Mouse (Mus musculus): ENCODE data around the gene Smarcd1. TPM values are rescaled to one million over a fixed set of nuclear protein-coding genes. Genes with fewer than 3 reads are reported as not detected.
A peak's percentile ranks its signal among the peaks of the same experiment; 100 is the strongest.

Gene Smarcd1
- polyA plus RNA-seq, 1 experiment from 2014 or later = 141 TPM

GRCm38 (mm10) chr15:99669392-99669791 lies 32.5 kb upstream of the Smarcd1 start:
- Histone ChIP-seq H3K36me3 (no peaks in the 10 kb centered on the region), H3K4me3 (peak overlapping the region; percentile 54; the same call in 1 of the 2 replicates), H3K27ac (replicated peaks) (peak overlapping the region; percentile 73), H3K9ac (replicated peaks) (no peak overlapping the region), H3K4me1 (peaks cover 55% of the 10 kb centered on the region), H3K4me2 (replicated peaks) (peak overlapping the region; percentile 88), H3K9me3 (no peaks in the 10 kb centered on the region), H3K27me3 (peaks cover 60% of the 10 kb centered on the region)
- no peak for ATAC-seq (ENCODE audit: low FRiP score, low read depth)
- WGBS = 17% methylated on average over 1 of the region's 1 CpGs

GRCm38 (mm10) chr15:99670154-99670821 lies 31.6 kb upstream of the Smarcd1 start, which contains the start of gene Asic1:
Gene Asic1 (plus strand): TSS chr15:99670368.
- under 1% methylated on average over 65 of the region's 74 CpGs for WGBS
- peaks cover 46% of the 10 kb centered on the region for H3K4me1 ChIP-seq
- ATAC-seq (ENCODE audit: low FRiP score, low read depth) = peak; percentile 72

GRCm38 (mm10) chr15:99670964-99671670 lies 30.8 kb upstream of the Smarcd1 start:
- peak; percentile 35; the same call in 1 of the 2 replicates for ATAC-seq (ENCODE audit: low FRiP score, low read depth)
- peak overlapping the region; percentile 88 for H3K4me2 ChIP-seq (replicated peaks)
- WGBS = 46% methylated on average over 4 of the region's 17 CpGs
- peak overlapping the region; percentile 90 for H3K9ac ChIP-seq (replicated peaks)
- peak overlapping the region; percentile 54 for H3K4me3 ChIP-seq
- H3K27me3 ChIP-seq = peaks cover 51% of the 10 kb centered on the region
- H3K9me3 ChIP-seq = no peaks in the 10 kb centered on the region
- H3K4me1 ChIP-seq = peaks cover 41% of the 10 kb centered on the region
- H3K27ac ChIP-seq (replicated peaks) = peak overlapping the region; percentile 73
- no peaks in the 10 kb centered on the region for H3K36me3 ChIP-seq

More at GRCm38 (mm10) chr15:99670154-99670821, 31.6 kb upstream of the Smarcd1 start, which contains the start of gene Asic1:
- Histone ChIP-seq H3K9me3 (no peaks in the 10 kb centered on the region), H3K27ac (replicated peaks) (peak within 1 kb of the TSS; percentile 73), H3K27me3 (peaks cover 60% of the 10 kb centered on the region), H3K4me3 (peak within 1 kb of the TSS; percentile 54), H3K4me2 (replicated peaks) (peak within 1 kb of the TSS; percentile 88), H3K9ac (replicated peaks) (peak within 1 kb of the TSS; percentile 90), H3K36me3 (no peaks in the 10 kb centered on the region)

- Histone ChIP-seq H3K36me3 (no peaks in the 10 kb centered on the region), H3K4me2 (replicated peaks) (peak overlapping the region; percentile 88), H3K9ac (replicated peaks) (peak overlapping the region; percentile 90; the same call in 1 of the 2 replicates), H3K4me1 (peaks cover 39% of the 10 kb centered on the region), H3K9me3 (no peaks in the 10 kb centered on the region), H3K27ac (replicated peaks) (no peak overlapping the region), H3K4me3 (peak overlapping the region; percentile 54), H3K27me3 (peaks cover 45% of the 10 kb centered on the region)
- no peak for ATAC-seq (ENCODE audit: low FRiP score, low read depth)
- 82% methylated on average over 14 of the region's 14 CpGs for WGBS
Measured at GRCm38 (mm10) chr15:99671783-99672182, 30.1 kb upstream of the Smarcd1 start.

GRCm38 (mm10) chr15:99674866-99675265 lies 27.1 kb upstream of the Smarcd1 start:
- ATAC-seq (ENCODE audit: low FRiP score, low read depth) = no peak
- Histone ChIP-seq H3K9me3 (no peaks in the 10 kb centered on the region), H3K4me1 (peaks cover 48% of the 10 kb centered on the region), H3K9ac (replicated peaks) (no peak overlapping the region), H3K36me3 (no peaks in the 10 kb centered on the region), H3K27me3 (peaks cover 35% of the 10 kb centered on the region), H3K4me3 (no peak overlapping the region), H3K27ac (replicated peaks) (no peak overlapping the region), H3K4me2 (replicated peaks) (peak overlapping the region; percentile 15)
- WGBS = 77% methylated on average over 3 of the region's 3 CpGs

GRCm38 (mm10) chr15:99677089-99677488 lies 24.8 kb upstream of the Smarcd1 start:
- Histone ChIP-seq H3K9me3 (no peaks in the 10 kb centered on the region), H3K4me2 (replicated peaks) (peak overlapping the region; percentile 27), H3K4me1 (peaks cover 34% of the 10 kb centered on the region), H3K27ac (replicated peaks) (peak overlapping the region; percentile 77), H3K9ac (replicated peaks) (peak overlapping the region; percentile 16; the same call in 1 of the 2 replicates), H3K4me3 (no peak overlapping the region), H3K36me3 (no peaks in the 10 kb centered on the region), H3K27me3 (peaks cover 16% of the 10 kb centered on the region)
- ATAC-seq (ENCODE audit: low FRiP score, low read depth) = peak; percentile 76
- WGBS = 18% methylated on average over 8 of the region's 8 CpGs

GRCm38 (mm10) chr15:99678063-99678800 lies 23.7 kb upstream of the Smarcd1 start:
- Histone ChIP-seq H3K27ac (replicated peaks) (no peak overlapping the region), H3K9me3 (no peaks in the 10 kb centered on the region), H3K4me3 (no peak overlapping the region), H3K36me3 (no peaks in the 10 kb centered on the region), H3K4me2 (replicated peaks) (no peak overlapping the region), H3K4me1 (peaks cover 34% of the 10 kb centered on the region), H3K27me3 (peaks cover 6% of the 10 kb centered on the region), H3K9ac (replicated peaks) (no peak overlapping the region)
- 14% methylated on average over 13 of the region's 13 CpGs for WGBS
- ATAC-seq (ENCODE audit: low FRiP score, low read depth) = peak; percentile 54; the same call in 1 of the 2 replicates

- no peak for ATAC-seq (ENCODE audit: low FRiP score, low read depth)
- Histone ChIP-seq H3K4me2 (replicated peaks) (no peak overlapping the region), H3K9ac (replicated peaks) (peak overlapping the region; percentile 11; the same call in 1 of the 2 replicates), H3K36me3 (no peaks in the 10 kb centered on the region), H3K27ac (replicated peaks) (no peak overlapping the region), H3K4me3 (no peak overlapping the region), H3K4me1 (peaks cover 30% of the 10 kb centered on the region), H3K9me3 (no peaks in the 10 kb centered on the region), H3K27me3 (0 out of 2 replicates have a peak, but pooled peaks cover 2% of the 10 kb centered on the region)
- WGBS = 66% methylated on average over 7 of the region's 7 CpGs
Measured at GRCm38 (mm10) chr15:99679008-99679407, 22.9 kb upstream of the Smarcd1 start.

- 95% methylated on average over 7 of the region's 7 CpGs for WGBS
Measured at GRCm38 (mm10) chr15:99682880-99683279, 19.0 kb upstream of the Smarcd1 start.

GRCm38 (mm10) chr15:99684156-99684555 lies 17.8 kb upstream of the Smarcd1 start:
- no peak overlapping the region for H3K9ac ChIP-seq (replicated peaks)
- 95% methylated on average over 5 of the region's 5 CpGs for WGBS
- no peaks in the 10 kb centered on the region for H3K27me3 ChIP-seq
- peaks cover 5% of the 10 kb centered on the region; the same call in 1 of the 2 replicates for H3K4me1 ChIP-seq
- no peak for ATAC-seq (ENCODE audit: low FRiP score, low read depth)
- H3K36me3 ChIP-seq = no peaks in the 10 kb centered on the region
- no peak overlapping the region for H3K4me2 ChIP-seq (replicated peaks)
- H3K4me3 ChIP-seq = no peak overlapping the region
- no peak overlapping the region for H3K27ac ChIP-seq (replicated peaks)
- H3K9me3 ChIP-seq = no peaks in the 10 kb centered on the region

More at GRCm38 (mm10) chr15:99682880-99683279, 19.0 kb upstream of the Smarcd1 start:
- no peak overlapping the region for H3K9ac ChIP-seq (replicated peaks)
- H3K27ac ChIP-seq (replicated peaks) = no peak overlapping the region
- H3K27me3 ChIP-seq = no peaks in the 10 kb centered on the region
- ATAC-seq (ENCODE audit: low FRiP score, low read depth) = no peak
- H3K4me3 ChIP-seq = no peak overlapping the region
- H3K4me1 ChIP-seq = peaks cover 14% of the 10 kb centered on the region
- no peak overlapping the region for H3K4me2 ChIP-seq (replicated peaks)
- H3K9me3 ChIP-seq = no peaks in the 10 kb centered on the region
- H3K36me3 ChIP-seq = no peaks in the 10 kb centered on the region

- Histone ChIP-seq H3K9me3 (no peaks in the 10 kb centered on the region), H3K4me1 (peaks cover 19% of the 10 kb centered on the region), H3K4me3 (no peak overlapping the region), H3K27me3 (no peaks in the 10 kb centered on the region), H3K4me2 (replicated peaks) (no peak overlapping the region), H3K36me3 (no peaks in the 10 kb centered on the region), H3K27ac (replicated peaks) (0 out of 2 replicates have a peak overlapping the region, but pooled peaks have one; percentile 6), H3K9ac (replicated peaks) (no peak overlapping the region)
- ATAC-seq (ENCODE audit: low FRiP score, low read depth) = peak; percentile 67
- WGBS = 4% methylated on average over 4 of the region's 4 CpGs
Measured at GRCm38 (mm10) chr15:99688712-99689111, 13.2 kb upstream of the Smarcd1 start.
